Mouse (Mus musculus) ES-E14 (cell line): ENCODE results near the gene Sfi1. TPM values are rescaled to one million over a fixed set of nuclear protein-coding genes. Genes with fewer than 3 reads are reported as not detected.
"Not testable (repeated sequence)": the region's sequence is repeated elsewhere in the genome, so short reads cannot be mapped to it uniquely, and the experiment has no call there.

Experiments used
- DNase-seq: peaks from one replicate; pipeline ENCODE4 v3.0.0-alpha.2; 2013; ENCODE audit warnings: low read depth, low spot score
- H3K27ac ChIP-seq: 2 replicates; pipeline ENCODE4 v1.5.1; 2012; ENCODE audit warnings: low read depth, mild to moderate bottlenecking, low read length, moderate library complexity, mixed read lengths; ENCODE audit not compliant: poor library complexity, insufficient read depth, severe bottlenecking
- H3K36me3 ChIP-seq: 2 replicates; pipeline ENCODE4 v1.6.1; 2012; ENCODE audit warnings: mild to moderate bottlenecking, low read length, moderate library complexity, mixed read lengths; ENCODE audit not compliant: control insufficient read depth, poor library complexity, insufficient read depth, severe bottlenecking
- H3K4me1 ChIP-seq, 2 experiments: fragments of 150-350 bp in 1 of 2; sonication (generic) in 1 of 2; 2 replicates each; pipeline ENCODE4 v1.6.1; 2012; ENCODE audit warnings: low read length in 2 of 2, mild to moderate bottlenecking in 1 of 2, mixed read lengths in 1 of 2; ENCODE audit not compliant: control insufficient read depth in 2 of 2, insufficient read depth in 2 of 2, poor library complexity in 1 of 2
- H3K4me3 ChIP-seq, 2 experiments: fragments of 150-350 bp in 1 of 2; sonication (generic) in 1 of 2; 2 replicates each; pipeline ENCODE4 v1.5.1; 2012; ENCODE audit warnings: low read length in 2 of 2, low read depth in 1 of 2, mild to moderate bottlenecking in 1 of 2, mixed read lengths in 1 of 2; ENCODE audit not compliant: insufficient read depth in 1 of 2, poor library complexity in 1 of 2, severe bottlenecking in 1 of 2
- H3K9ac ChIP-seq: 2 replicates; pipeline ENCODE4 v1.6.1; 2012; ENCODE audit warnings: low read depth, mild to moderate bottlenecking, low read length, mixed read lengths; ENCODE audit not compliant: poor library complexity, insufficient read depth, severe bottlenecking
- H3K9me3 ChIP-seq: fragments of 150-350 bp; sonication (generic); 2 replicates; pipeline ENCODE4 v1.6.1; 2012; ENCODE audit warnings: low read depth, mild to moderate bottlenecking, low read length; ENCODE audit not compliant: control insufficient read depth, insufficient read depth
- in situ Hi-C, 2 experiments: fragments of 600-800 bp; cut with MboI; formaldehyde crosslinking; loops; one replicate each; pipeline ENCODE4 v1.15.1; 2025; ENCODE audit warnings: low sequenced_read_pairs in 2 of 2, inconsistent platforms in 1 of 2; ENCODE audit not compliant: unreplicated experiment in 2 of 2
- total RNA-seq: library from RNA; depleted of rRNA; stranded (reverse); fragments of 300-350 nt; gene quantifications from 2 replicates; pipeline ENCODE4 v1.2.3, GENCODE M21; 2012

Sfi1 gene
- total RNA-seq, 1 experiment: 18.5 TPM

DNA sequence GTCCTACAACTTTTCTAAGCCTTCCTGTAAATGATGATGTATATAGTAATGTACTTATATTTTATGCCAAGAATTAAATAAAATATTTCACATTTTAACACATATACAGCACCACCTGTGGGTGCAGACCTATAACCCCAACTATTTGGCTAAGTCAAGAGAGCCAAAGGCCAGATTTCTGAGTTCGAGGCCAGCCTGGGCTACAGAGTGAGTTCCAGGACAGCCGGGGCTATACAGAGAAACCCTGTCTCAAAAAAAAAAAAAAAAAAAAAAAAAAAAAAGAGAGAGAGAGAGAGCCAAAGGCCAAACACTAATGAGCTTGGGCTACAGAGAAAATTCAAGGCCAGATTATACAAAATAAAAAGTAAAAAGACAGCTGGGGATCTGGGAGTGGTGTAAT, 24.2 kb downstream of the Sfi1 start:
- H3K4me1 ChIP-seq, DNase-seq, H3K27ac ChIP-seq, H3K4me3 ChIP-seq, H3K36me3 ChIP-seq, in situ Hi-C loops, H3K9me3 ChIP-seq, H3K9ac ChIP-seq: not testable (repeated sequence)

GRCm38 (mm10) chr11:3167571-3168001, 25.7 kb downstream of the Sfi1 start:
- in situ Hi-C loops, DNase-seq, H3K9me3 ChIP-seq: not testable (repeated sequence)

DNA sequence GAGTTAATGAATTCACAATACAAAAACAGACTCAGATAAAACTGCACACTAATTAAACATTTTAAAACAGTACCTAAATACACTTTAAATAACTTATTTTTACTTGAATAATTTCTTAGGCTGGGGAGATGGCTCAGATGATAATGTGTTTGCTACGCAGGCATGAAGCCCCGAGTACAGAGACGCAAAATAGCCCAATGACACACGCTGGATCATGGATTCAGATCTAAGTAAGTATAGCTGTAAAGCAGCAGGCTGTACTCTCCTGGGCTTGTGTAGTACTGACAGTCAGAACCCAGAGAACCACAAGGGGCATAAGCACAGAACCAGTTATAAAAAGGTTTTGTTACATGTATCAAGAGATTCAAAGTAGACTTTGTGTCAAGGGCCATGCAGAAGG, 26.1 kb downstream of the Sfi1 start:
- H3K9me3 ChIP-seq, H3K9ac ChIP-seq, H3K27ac ChIP-seq, H3K36me3 ChIP-seq, DNase-seq, H3K4me3 ChIP-seq, in situ Hi-C loops, H3K4me1 ChIP-seq: not testable (repeated sequence)

More at GRCm38 (mm10) chr11:3167571-3168001, 25.7 kb downstream of the Sfi1 start:
- not testable (repeated sequence) for H3K4me1 ChIP-seq, H3K36me3 ChIP-seq, H3K4me3 ChIP-seq, H3K27ac ChIP-seq, H3K9ac ChIP-seq

DNA sequence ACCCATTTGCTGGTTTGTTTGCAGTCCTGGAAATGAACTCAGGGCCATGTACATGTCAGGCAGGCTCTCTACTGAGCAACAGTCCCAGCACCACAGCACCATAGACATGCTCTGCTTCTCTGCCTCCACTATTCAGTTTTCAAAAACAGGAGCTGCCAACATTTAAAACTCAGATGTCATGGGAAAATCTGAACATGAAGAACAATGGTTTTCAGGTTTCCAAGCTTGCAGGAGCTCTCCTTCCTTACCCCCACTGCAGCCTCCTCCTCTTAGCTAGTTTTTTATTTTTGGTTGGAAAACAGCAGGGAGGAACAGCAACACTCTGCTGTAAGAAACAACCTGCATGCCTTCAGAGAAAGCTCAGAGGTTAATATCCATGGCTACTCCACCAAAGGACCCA, 26.9 kb downstream of the Sfi1 start:
- H3K9ac ChIP-seq, H3K4me1 ChIP-seq, H3K4me3 ChIP-seq, in situ Hi-C loops, H3K9me3 ChIP-seq, DNase-seq, H3K27ac ChIP-seq, H3K36me3 ChIP-seq: not testable (repeated sequence)

- H3K4me1 ChIP-seq, H3K9ac ChIP-seq, H3K9me3 ChIP-seq, H3K27ac ChIP-seq, H3K4me3 ChIP-seq, in situ Hi-C loops, DNase-seq, H3K36me3 ChIP-seq: not testable (repeated sequence)
These were observed 28.0 kb downstream of the Sfi1 start for GRCm38 (mm10) chr11:3165210-3165782.

- in situ Hi-C loops, H3K36me3 ChIP-seq, H3K27ac ChIP-seq, H3K9me3 ChIP-seq, DNase-seq, H3K4me3 ChIP-seq, H3K9ac ChIP-seq, H3K4me1 ChIP-seq: not testable (repeated sequence)
These were observed 29.6 kb downstream of the Sfi1 start for GRCm38 (mm10) chr11:3163661-3164060.

GRCm38 (mm10) chr11:3163122-3163521, 30.1 kb downstream of the Sfi1 start:
- H3K4me1 ChIP-seq, H3K27ac ChIP-seq, H3K9ac ChIP-seq, H3K36me3 ChIP-seq, H3K4me3 ChIP-seq, H3K9me3 ChIP-seq, in situ Hi-C loops, DNase-seq: not testable (repeated sequence)

DNA sequence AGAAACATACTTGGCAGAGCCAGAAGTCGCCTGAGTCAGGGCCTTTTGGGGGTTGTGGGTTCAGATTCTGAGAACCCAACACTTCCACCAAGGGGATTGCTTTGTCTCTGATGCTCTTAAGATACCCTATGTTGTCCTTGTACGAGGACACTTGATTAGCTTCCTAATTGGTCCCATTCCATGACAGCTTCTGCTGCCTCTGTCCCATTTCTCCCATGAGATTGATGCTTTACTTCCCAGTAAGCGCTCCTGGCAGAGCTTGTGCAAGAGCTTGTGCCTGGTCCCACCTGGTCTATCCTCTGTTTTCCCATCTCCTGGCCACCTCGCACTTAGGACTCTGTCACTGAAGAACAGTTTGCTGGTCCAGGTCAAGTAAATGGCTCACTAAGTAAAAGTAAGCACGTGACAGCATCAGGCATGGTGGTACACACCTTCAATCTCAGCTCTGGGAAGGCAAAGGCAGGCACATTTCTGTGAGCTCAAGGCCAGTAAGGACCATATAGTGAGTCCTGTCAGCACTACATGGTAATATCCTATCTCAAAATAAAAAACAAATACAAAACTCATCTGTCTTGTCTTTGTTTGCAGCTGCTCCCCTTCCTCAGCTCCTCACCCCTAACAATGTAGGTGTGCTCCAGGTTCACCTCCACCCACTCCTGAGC, 30.9 kb downstream of the Sfi1 start:
- DNase-seq, H3K27ac ChIP-seq, H3K36me3 ChIP-seq, H3K9ac ChIP-seq, H3K4me3 ChIP-seq, H3K4me1 ChIP-seq, H3K9me3 ChIP-seq, in situ Hi-C loops: not testable (repeated sequence)
